Mouse (Mus musculus): ENCODE data around the gene Spg11. TPM values are rescaled to one million over a fixed set of nuclear protein-coding genes. Genes with fewer than 3 reads are reported as not detected.

The Spg11 gene
- polyA plus RNA-seq, 1 experiment: 9.8 TPM

DNA sequence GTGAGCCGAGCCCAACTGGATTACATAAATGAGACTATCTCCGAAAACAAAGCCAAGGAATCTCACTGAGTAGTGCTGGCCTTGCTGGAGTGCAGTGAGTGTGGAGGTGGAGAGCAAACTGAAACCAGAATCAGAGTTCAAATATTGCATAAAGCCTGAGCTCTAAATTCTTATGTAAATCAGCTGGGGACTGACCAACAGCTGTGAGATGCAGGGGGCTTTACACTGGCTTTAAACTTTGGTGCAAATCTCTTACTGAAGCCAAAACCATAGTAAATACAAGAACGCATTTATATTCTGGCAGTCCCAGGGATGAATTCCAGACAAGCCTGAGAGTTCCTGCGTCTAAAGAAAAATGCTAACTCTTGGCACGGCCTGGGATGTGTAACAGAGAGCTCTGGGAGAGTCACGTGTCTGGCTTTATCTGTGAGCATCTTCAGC lies 40.2 kb upstream of the Spg11 start:
- H3K27ac ChIP-seq (ENCODE audit: insufficient read depth, low read length): no peak overlapping the region
- H3K4me3 ChIP-seq (replicated peaks; ENCODE audit: insufficient read depth, low read depth, low read length): no peak overlapping the region
- WGBS: 30% methylated on average over 6 of the region's 6 CpGs
- H3K27me3 ChIP-seq (ENCODE audit: control insufficient read depth, insufficient read depth, low read length): no peaks in the 10 kb centered on the region
- TF ChIP-seq CTCF (IDR thresholded peaks at IDR 0.05; ENCODE audit: borderline replicate concordance, insufficient read depth, low read depth, low read length): no peak
- TF ChIP-seq POLR2A (IDR thresholded peaks at IDR 0.05; ENCODE audit: borderline replicate concordance, insufficient read depth, low read length): no peak
- DNase-seq: no peak
- no peaks in the 10 kb centered on the region for H3K4me1 ChIP-seq (ENCODE audit: control insufficient read depth, insufficient read depth, low read length)

DNA sequence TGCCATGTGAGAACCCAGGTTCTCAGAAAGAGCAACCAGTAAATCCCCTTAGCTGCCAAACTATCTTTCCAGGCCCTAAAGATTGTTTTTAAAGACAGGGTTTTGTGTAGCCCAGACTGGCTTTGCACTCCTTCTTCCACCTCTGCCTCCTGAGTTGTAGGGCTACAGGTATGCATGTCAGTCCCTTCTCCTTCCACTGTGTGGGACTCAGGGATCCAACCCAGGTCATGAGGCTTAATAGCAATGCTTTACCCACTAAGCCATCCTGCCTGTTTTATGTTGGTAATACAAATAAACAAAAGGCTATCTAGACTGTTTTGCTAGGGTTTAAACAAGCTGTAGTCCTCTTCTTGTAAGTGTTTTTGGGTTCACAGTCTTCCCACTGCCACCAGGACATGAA lies 39.4 kb upstream of the Spg11 start:
- TF ChIP-seq CTCF (IDR thresholded peaks at IDR 0.05; ENCODE audit: borderline replicate concordance, insufficient read depth, low read depth, low read length) (no peak), POLR2A (IDR thresholded peaks at IDR 0.05; ENCODE audit: borderline replicate concordance, insufficient read depth, low read length) (no peak)
- Histone ChIP-seq H3K4me1 (ENCODE audit: control insufficient read depth, insufficient read depth, low read length) (no peaks in the 10 kb centered on the region), H3K4me3 (replicated peaks; ENCODE audit: insufficient read depth, low read depth, low read length) (no peak overlapping the region), H3K27ac (ENCODE audit: insufficient read depth, low read length) (no peak overlapping the region), H3K27me3 (ENCODE audit: control insufficient read depth, insufficient read depth, low read length) (no peaks in the 10 kb centered on the region)
- no peak for DNase-seq

DNA sequence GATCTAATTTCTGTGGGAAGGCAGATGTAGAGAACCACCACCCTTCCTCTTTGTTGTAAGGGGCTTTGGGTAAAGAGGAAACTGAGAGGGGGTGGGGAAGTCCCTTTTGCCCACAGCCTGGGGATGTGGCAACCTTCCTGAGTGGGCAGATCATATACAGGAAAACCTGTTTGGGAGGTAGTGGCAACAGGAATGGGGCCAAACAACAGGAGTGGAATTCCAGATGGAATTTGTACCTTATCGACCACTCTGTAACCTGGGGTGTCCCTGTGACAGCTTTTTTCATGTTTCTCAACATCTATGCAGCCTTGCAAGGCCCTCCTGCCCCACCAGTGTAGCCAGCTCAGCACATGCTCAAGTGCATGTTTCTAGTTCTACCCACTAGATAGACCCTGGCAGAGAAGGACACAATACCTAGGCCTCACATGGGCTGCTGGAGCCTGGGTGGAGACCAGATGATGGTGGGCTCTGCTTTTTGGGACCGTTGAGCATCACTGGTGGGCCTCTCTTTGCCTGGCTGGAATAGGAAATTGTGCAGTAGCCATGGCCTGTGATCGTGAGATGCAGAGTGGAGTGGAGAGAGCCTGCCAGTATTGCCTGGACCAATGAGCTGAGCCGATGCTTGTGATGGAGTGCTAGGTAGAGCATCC lies 38.0 kb upstream of the Spg11 start:
- 85% methylated on average over 4 of the region's 4 CpGs for WGBS
- no peak for DNase-seq

DNA sequence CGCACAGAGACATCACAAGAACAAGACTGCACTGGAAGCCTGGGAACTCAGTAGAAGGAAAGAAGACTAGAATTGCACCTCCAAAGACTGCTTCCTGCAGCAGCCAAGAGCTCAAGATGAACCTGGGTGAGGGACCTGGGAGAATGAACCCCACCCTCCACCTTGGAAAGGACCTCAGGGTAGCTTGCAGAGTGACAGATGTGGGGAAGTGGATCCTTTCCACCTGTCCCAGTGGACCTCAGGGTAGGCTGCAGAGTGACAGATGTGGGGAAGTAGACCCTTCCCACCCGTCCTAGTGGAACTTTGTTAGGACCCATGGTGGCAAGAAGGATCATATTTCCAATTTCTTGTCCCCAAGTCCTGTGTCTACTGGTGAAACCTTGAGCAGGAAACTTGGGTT lies 37.1 kb upstream of the Spg11 start:
- TF ChIP-seq CTCF (IDR thresholded peaks at IDR 0.05; ENCODE audit: borderline replicate concordance, insufficient read depth, low read depth, low read length) (no peak), POLR2A (IDR thresholded peaks at IDR 0.05; ENCODE audit: borderline replicate concordance, insufficient read depth, low read length) (no peak)
- 86% methylated on average over 2 of the region's 2 CpGs for WGBS
- Histone ChIP-seq H3K4me3 (replicated peaks; ENCODE audit: insufficient read depth, low read depth, low read length) (no peak overlapping the region), H3K27me3 (ENCODE audit: control insufficient read depth, insufficient read depth, low read length) (no peaks in the 10 kb centered on the region), H3K27ac (ENCODE audit: insufficient read depth, low read length) (no peak overlapping the region), H3K4me1 (ENCODE audit: control insufficient read depth, insufficient read depth, low read length) (no peaks in the 10 kb centered on the region)
- DNase-seq: no peak

More for the DNA sequence above, 38.0 kb upstream of the Spg11 start:
- TF ChIP-seq POLR2A (IDR thresholded peaks at IDR 0.05; ENCODE audit: borderline replicate concordance, insufficient read depth, low read length) (no peak), CTCF (IDR thresholded peaks at IDR 0.05; ENCODE audit: borderline replicate concordance, insufficient read depth, low read depth, low read length) (no peak)
- Histone ChIP-seq H3K4me1 (ENCODE audit: control insufficient read depth, insufficient read depth, low read length) (no peaks in the 10 kb centered on the region), H3K27me3 (ENCODE audit: control insufficient read depth, insufficient read depth, low read length) (no peaks in the 10 kb centered on the region), H3K27ac (ENCODE audit: insufficient read depth, low read length) (no peak overlapping the region), H3K4me3 (replicated peaks; ENCODE audit: insufficient read depth, low read depth, low read length) (no peak overlapping the region)

DNA sequence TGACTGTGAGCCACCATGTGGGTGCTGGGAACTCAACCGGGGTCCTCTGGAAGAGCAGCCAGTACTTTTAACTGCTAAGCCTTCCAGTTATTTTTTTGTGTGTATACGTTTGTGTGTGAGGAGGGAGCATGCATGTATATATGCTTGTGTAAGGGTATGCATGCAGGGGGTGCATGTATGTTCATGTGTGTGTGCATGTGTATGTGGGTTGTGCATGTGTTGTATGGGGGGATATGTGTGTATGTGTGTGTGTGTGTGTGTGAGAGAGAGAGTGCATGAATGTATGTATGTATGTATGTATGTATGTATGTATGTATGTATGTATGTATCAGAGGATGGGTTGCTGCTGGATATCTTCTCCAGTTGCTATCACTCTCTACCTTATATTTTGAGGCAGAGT lies 36.3 kb upstream of the Spg11 start:
- TF ChIP-seq POLR2A (IDR thresholded peaks at IDR 0.05; ENCODE audit: borderline replicate concordance, insufficient read depth, low read length) (no peak), CTCF (IDR thresholded peaks at IDR 0.05; ENCODE audit: borderline replicate concordance, insufficient read depth, low read depth, low read length) (no peak)
- Histone ChIP-seq H3K4me3 (replicated peaks; ENCODE audit: insufficient read depth, low read depth, low read length) (no peak overlapping the region), H3K4me1 (ENCODE audit: control insufficient read depth, insufficient read depth, low read length) (no peaks in the 10 kb centered on the region), H3K27ac (ENCODE audit: insufficient read depth, low read length) (no peak overlapping the region), H3K27me3 (ENCODE audit: control insufficient read depth, insufficient read depth, low read length) (no peaks in the 10 kb centered on the region)
- WGBS: 95% methylated on average over 2 of the region's 2 CpGs
- no peak for DNase-seq

DNA sequence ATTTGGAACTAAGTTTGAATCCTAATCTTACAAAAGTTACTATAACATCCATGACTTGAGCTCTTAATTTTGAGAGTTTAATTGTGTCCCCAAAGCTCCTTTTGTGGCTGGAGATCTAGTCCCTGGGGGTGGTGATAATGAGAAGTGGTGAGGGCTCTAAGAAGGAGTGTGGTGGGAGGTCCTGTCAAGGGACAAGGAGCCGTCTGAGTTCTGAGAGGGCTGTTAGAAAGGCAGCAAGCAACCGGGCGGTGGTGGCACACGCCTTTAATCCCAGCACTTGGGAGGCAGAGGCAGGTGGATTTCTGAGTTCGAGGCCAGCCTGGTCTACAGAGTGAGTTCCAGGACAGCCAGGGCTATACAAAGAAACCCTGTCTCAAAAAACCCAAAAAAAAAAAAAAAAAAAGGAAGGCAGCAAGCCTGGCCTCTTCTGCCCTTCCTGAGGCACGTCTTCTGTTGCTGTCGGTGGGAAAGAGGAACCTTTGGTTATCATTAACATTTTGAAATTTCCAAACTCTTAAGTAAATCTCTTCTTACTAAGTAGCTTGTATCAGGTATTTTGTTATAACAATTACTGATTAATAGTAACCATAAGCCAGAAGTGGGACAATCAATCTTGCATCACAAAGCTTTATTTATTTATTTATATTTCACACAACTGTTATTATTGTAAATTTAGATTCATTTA lies 35.6 kb upstream of the Spg11 start:
- DNase-seq: no peak
- Histone ChIP-seq H3K4me3 (replicated peaks; ENCODE audit: insufficient read depth, low read depth, low read length) (no peak overlapping the region), H3K4me1 (ENCODE audit: control insufficient read depth, insufficient read depth, low read length) (no peaks in the 10 kb centered on the region), H3K27ac (ENCODE audit: insufficient read depth, low read length) (no peak overlapping the region), H3K27me3 (ENCODE audit: control insufficient read depth, insufficient read depth, low read length) (no peaks in the 10 kb centered on the region)
- WGBS: 88% methylated on average over 7 of the region's 7 CpGs
- TF ChIP-seq POLR2A (IDR thresholded peaks at IDR 0.05; ENCODE audit: borderline replicate concordance, insufficient read depth, low read length): no peak

DNA sequence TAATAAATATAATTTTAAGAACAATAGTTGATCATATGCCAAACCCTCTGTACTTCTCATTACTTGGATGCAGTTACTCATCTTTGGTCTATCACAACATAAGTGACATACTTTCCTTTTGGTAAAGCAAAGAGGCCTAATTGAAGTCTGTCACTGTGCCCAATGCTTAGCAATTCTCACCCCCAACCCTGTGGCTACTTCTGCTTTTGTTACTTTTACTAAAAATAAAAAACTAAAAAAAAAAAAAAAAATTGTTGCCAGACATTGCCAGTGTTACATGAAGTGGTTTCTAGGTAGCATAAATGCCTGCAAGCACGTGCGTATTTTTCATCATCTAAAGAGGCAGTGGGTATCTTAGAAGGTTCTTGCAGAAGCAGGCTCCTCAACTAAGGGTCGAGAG lies 34.7 kb upstream of the Spg11 start:
- Histone ChIP-seq H3K4me1 (ENCODE audit: control insufficient read depth, insufficient read depth, low read length) (no peaks in the 10 kb centered on the region), H3K27me3 (ENCODE audit: control insufficient read depth, insufficient read depth, low read length) (no peaks in the 10 kb centered on the region), H3K27ac (ENCODE audit: insufficient read depth, low read length) (no peak overlapping the region), H3K4me3 (replicated peaks; ENCODE audit: insufficient read depth, low read depth, low read length) (no peak overlapping the region)
- no peak for DNase-seq
- no peak for TF ChIP-seq CTCF (IDR thresholded peaks at IDR 0.05; ENCODE audit: borderline replicate concordance, insufficient read depth, low read depth, low read length)
- no peak for TF ChIP-seq POLR2A (IDR thresholded peaks at IDR 0.05; ENCODE audit: borderline replicate concordance, insufficient read depth, low read length)
- 86% methylated on average over 3 of the region's 3 CpGs for WGBS

DNA sequence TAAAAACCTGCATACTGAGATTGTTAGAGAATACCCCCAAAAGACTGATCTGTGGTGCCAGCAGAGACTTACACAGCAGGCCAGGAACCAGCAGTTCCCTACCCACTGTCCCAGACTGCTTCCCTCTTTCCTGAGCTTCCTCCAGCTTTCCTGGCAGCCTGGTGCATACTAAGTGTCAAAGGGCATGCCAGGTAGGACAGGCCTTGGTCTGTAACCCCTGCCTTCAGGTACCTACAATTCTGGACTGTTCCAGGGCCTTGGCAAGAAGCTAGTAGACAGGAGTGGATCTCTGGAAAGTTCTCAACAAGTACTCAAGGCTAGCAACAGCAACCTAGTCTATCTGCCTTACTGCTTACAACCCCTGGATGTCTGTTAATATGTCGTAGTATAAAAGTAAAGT lies 33.0 kb upstream of the Spg11 start:
- TF ChIP-seq CTCF (IDR thresholded peaks at IDR 0.05; ENCODE audit: borderline replicate concordance, insufficient read depth, low read depth, low read length) (no peak), POLR2A (IDR thresholded peaks at IDR 0.05; ENCODE audit: borderline replicate concordance, insufficient read depth, low read length) (no peak)
- no peaks in the 10 kb centered on the region for H3K27me3 ChIP-seq (ENCODE audit: control insufficient read depth, insufficient read depth, low read length)
- DNase-seq: no peak
- H3K4me3 ChIP-seq (replicated peaks; ENCODE audit: insufficient read depth, low read depth, low read length): no peak overlapping the region
- no peak overlapping the region for H3K27ac ChIP-seq (ENCODE audit: insufficient read depth, low read length)
- 91% methylated on average over 1 of the region's 1 CpGs for WGBS
- H3K4me1 ChIP-seq (ENCODE audit: control insufficient read depth, insufficient read depth, low read length): no peaks in the 10 kb centered on the region
